Mouse (Mus musculus) bone marrow, adult 2 months (tissue): Measurements from ENCODE around the gene Tmco1. TPM values are rescaled to one million over a fixed set of nuclear protein-coding genes. Genes with fewer than 3 reads are reported as not detected.

Experiments
- H3K27ac ChIP-seq: fragments of 200-500 bp; 2 replicates; pipeline ENCODE4 v1.5.1; 2012; ENCODE audit warnings: low read depth, mild to moderate bottlenecking, control low read depth, inconsistent platforms, low read length; ENCODE audit not compliant: control insufficient read depth, poor library complexity, insufficient read depth
- H3K4me1 ChIP-seq: fragments of 200-500 bp; 2 replicates; pipeline ENCODE4 v1.6.1; 2011; ENCODE audit warnings: low read length; ENCODE audit not compliant: control insufficient read depth, insufficient read depth
- H3K4me3 ChIP-seq: fragments of 200-500 bp; replicated peaks from 2 replicates; pipeline ENCODE3; 2011; ENCODE audit warnings: mild to moderate bottlenecking, low read depth, low read length, control low read depth; ENCODE audit not compliant: control insufficient read depth
- CTCF ChIP-seq: fragments of 200-500 bp; IDR thresholded peaks from 2 replicates; pipeline ENCODE4 v1.5.1; 2011; ENCODE audit warnings: low read length, control low read depth; ENCODE audit not compliant: control insufficient read depth, insufficient read depth
- POLR2A ChIP-seq: fragments of 200-500 bp; IDR thresholded peaks from 2 replicates; pipeline ENCODE4 v1.6.1; 2011; ENCODE audit warnings: low read depth, mild to moderate bottlenecking, control low read depth, low read length, borderline replicate concordance; ENCODE audit not compliant: control insufficient read depth
- WGBS: fragments of 180-500 bp; shearing (Covaris S2); methylation state at CpG from one replicate; pipeline ENCODE4 v1.1.7; 2018; 5-methylcytosine and 5-hydroxymethylcytosine counted together
- polyA plus RNA-seq: library from polyadenylated mRNA; stranded (reverse); fragments of >200 nt; gene quantifications from 2 replicates; pipeline ENCODE4 v1.2.4, GENCODE M21; 2011; ENCODE audit warnings: low replicate concordance; ENCODE audit not compliant: missing spikeins, insufficient read depth, insufficient read length

Tmco1 gene
- polyA plus RNA-seq, 1 experiment = 26.4 TPM

DNA sequence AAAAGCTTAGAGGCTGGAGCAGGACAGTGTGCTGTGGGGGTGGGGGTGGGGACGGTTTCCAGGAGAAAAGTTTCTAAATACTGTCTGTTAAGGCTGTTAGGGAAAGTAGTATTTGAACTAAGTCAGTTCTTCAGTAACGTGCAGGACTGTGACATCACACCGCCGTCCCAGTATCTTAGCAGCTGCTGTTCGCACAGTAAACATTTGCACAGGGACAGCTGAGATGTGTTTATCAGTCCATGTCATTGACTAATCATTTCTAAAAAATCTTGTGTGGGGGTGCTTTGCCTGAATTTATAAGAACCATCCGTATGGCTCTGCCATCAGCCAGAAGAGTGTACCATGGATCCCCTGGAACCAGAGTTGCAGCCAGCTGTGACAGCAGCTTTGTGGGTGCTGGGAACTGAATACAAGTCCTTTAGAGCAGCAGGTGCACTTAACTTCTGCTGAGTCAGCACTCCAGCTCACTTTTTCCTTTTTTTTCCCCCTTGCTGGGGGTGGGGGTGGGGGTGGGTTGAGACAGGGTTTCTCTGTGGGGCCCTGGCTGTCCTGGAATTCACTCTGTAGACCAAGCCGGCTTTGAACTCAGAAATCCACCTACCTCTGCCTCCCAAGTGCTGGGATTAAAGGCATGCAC lies 2.6 kb upstream of the Tmco1 start:
- Histone ChIP-seq H3K4me3 (no peak overlapping the region), H3K4me1 (no peaks in the 10 kb centered on the region; the same call in none of the 2 replicates), H3K27ac (no peak overlapping the region)
- TF ChIP-seq CTCF = no peak
- WGBS = 70% methylated on average over 7 of the region's 7 CpGs

DNA sequence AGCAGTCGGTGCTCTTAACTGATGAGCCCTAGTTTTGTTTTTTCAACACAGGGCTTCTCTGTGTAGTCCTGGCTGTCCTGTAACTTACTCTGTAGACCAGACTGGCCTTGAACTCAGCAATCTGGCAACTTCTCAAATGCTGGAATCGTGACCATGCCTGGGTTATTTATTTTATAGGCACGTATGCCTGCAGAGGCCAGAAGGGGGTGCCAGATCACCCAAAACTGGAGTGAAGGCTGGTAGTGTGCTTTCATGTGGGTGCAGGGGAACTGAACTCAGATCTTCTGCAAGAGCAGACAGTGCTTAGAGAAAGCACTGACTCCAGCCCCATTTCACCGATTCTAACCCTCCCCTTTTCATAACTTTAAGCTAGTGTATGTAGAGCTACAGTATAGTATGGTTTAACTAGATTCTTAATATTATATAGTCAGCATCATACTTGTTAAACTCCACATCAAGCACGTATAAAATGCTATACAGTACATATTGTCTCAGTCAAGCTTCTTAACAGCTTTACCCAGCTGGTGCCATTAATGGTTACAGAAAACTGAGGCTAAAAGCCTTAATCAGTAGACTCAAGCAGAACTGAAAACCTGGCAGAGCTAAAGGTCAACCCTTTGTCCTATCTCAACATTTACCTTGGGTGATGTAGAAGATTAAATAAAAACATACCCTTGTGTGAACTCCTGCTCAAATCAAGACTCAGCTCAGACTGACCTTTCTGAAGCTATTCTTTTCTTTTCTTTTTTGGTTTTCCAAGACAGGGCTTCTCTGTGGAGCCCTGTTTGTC lies 1.5 kb upstream of the Tmco1 start:
- H3K4me1 ChIP-seq = no peaks in the 10 kb centered on the region; the same call in none of the 2 replicates
- H3K27ac ChIP-seq = no peak overlapping the region
- 40% methylated on average over 5 of the region's 5 CpGs for WGBS
- no peak overlapping the region for H3K4me3 ChIP-seq
- TF ChIP-seq CTCF (peak; percentile 89), POLR2A (no peak)

- Histone ChIP-seq H3K4me3 (peak overlapping the region; percentile 65), H3K4me1 (no peaks in the 10 kb centered on the region; the same call in none of the 2 replicates), H3K27ac (no peak overlapping the region; the same call in 1 of the 2 replicates)
- TF ChIP-seq POLR2A (no peak), CTCF (no peak)
- WGBS = 30% methylated on average over 11 of the region's 11 CpGs
Measured at GRCm38 (mm10) chr1:167307674-167308073, 504 bp upstream of the Tmco1 start.

- no peak for TF ChIP-seq POLR2A
- no peak for TF ChIP-seq CTCF
- H3K4me3 ChIP-seq = no peak overlapping the region
- no peak overlapping the region for H3K27ac ChIP-seq
Measured at GRCm38 (mm10) chr1:167312367-167312766, 4.2 kb downstream of the Tmco1 start.

DNA sequence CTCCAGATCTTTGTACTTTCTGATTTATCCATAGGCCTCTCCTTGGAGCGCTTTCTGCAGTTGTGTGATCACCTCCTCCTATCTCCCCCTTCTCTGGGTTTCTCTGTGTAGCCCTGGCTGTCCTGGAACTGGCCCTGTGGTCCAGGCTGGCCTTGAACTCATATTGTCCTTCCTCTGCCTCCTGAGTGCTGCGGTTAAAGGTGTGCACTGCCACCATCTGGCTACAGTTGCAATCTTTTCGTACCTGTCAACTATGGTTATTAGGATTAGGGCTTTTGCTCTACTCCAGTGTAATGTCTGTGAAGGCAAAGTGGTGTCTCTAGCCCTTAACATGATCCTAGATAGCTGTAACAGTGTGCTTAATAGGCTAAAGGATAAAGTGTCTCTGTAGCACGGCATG lies 5.0 kb downstream of the Tmco1 start:
- 82% methylated on average over 4 of the region's 4 CpGs for WGBS
- Histone ChIP-seq H3K27ac (no peak overlapping the region), H3K4me3 (no peak overlapping the region), H3K4me1 (no peaks in the 10 kb centered on the region; the same call in none of the 2 replicates)
- no peak for TF ChIP-seq CTCF
- no peak for TF ChIP-seq POLR2A

More at GRCm38 (mm10) chr1:167312367-167312766, 4.2 kb downstream of the Tmco1 start:
- no peaks in the 10 kb centered on the region; the same call in none of the 2 replicates for H3K4me1 ChIP-seq

- 81% methylated on average over 6 of the region's 6 CpGs for WGBS
Measured at GRCm38 (mm10) chr1:167321691-167322090, 13.5 kb downstream of the Tmco1 start.

GRCm38 (mm10) chr1:167328776-167329175 lies 20.6 kb downstream of the Tmco1 start:
- no peak overlapping the region for H3K27ac ChIP-seq
- H3K4me3 ChIP-seq = no peak overlapping the region
- 89% methylated on average over 6 of the region's 6 CpGs for WGBS
- no peaks in the 10 kb centered on the region; the same call in 1 of the 2 replicates for H3K4me1 ChIP-seq
- no peak for TF ChIP-seq POLR2A

More at GRCm38 (mm10) chr1:167321691-167322090, 13.5 kb downstream of the Tmco1 start:
- Histone ChIP-seq H3K4me3 (no peak overlapping the region), H3K4me1 (no peaks in the 10 kb centered on the region), H3K27ac (no peak overlapping the region)
- TF ChIP-seq CTCF (no peak), POLR2A (no peak)

GRCm38 (mm10) chr1:167331106-167331505 lies 22.9 kb downstream of the Tmco1 start:
- no peak for TF ChIP-seq CTCF
- TF ChIP-seq POLR2A = no peak
- WGBS = 45% methylated on average over 8 of the region's 8 CpGs
- Histone ChIP-seq H3K27ac (peak overlapping the region; percentile 33; the same call in 1 of the 2 replicates), H3K4me3 (no peak overlapping the region), H3K4me1 (no peaks in the 10 kb centered on the region; the same call in 1 of the 2 replicates)

- no peak overlapping the region; the same call in 1 of the 2 replicates for H3K27ac ChIP-seq
- 37% methylated on average over 3 of the region's 3 CpGs for WGBS
- H3K4me3 ChIP-seq = no peak overlapping the region
- H3K4me1 ChIP-seq = peaks cover 8% of the 10 kb centered on the region
- TF ChIP-seq CTCF = no peak
- no peak for TF ChIP-seq POLR2A
Measured at GRCm38 (mm10) chr1:167336398-167336797, 28.2 kb downstream of the Tmco1 start.
